8 mouse cellular contexts compared by ENCODE assay signal in the genomic region with DNA sequence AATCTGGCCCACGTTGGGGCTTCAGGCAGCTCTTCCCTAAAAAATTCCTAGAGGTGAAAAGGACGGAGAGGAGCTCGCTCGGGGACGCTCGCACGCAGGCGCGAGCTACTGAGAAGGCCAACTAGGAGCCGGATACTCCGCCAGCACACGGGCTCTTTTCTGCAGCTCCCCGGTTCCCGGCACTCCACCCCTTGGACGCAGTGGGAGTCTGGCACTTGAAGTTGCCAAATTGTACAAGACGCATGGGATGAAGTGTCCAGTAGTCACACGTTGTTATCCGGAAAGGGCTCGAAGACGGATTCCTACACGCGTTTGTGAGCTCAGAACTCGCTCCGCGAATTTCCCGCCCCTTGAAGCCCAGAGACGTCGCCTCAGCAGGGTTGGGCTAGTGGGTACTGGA. TPM values are rescaled to one million over a fixed set of nuclear protein-coding genes. Genes with fewer than 3 reads are reported as not detected.
A peak's percentile ranks its signal among the peaks of the same experiment; 100 is the strongest.
DNase-seq lines count a peak whose midpoint lies in the region; ATAC-seq and TF ChIP-seq lines count a peak whose summit lies in the region.

No protein-coding gene starts in this region.

- H3K27me3 ChIP-seq in forebrain, embryonic 16.5 days (replicated peaks; ENCODE audit: control insufficient read depth, insufficient read depth, low read length) = peaks cover 30% of the 10 kb centered on the region
- H3K27me3 ChIP-seq in hindbrain, embryonic 14.5 days (ENCODE audit: control insufficient read depth, insufficient read depth, low read length) = peaks cover 40% of the 10 kb centered on the region
- peaks cover 19% of the 10 kb centered on the region for H3K27me3 ChIP-seq in lung, embryonic 15.5 days
- peaks cover 26% of the 10 kb centered on the region for H3K27me3 ChIP-seq in small intestine, adult 2 months (ENCODE audit: control insufficient read depth, insufficient read depth, low read length)

- H3K4me2 ChIP-seq in forebrain, embryonic 16.5 days (ENCODE audit: low read length) = peak overlapping the region; percentile 93
- peak overlapping the region; percentile 94 for H3K4me2 ChIP-seq in hindbrain, embryonic 14.5 days (replicated peaks)
- peak overlapping the region; percentile 96 for H3K4me2 ChIP-seq in lung, embryonic 15.5 days

- H3K9me3 ChIP-seq in forebrain, embryonic 16.5 days (ENCODE audit: control insufficient read depth, low read length) = no peaks in the 10 kb centered on the region
- no peaks in the 10 kb centered on the region for H3K9me3 ChIP-seq in hindbrain, embryonic 14.5 days (ENCODE audit: control insufficient read depth, low read length)
- no peaks in the 10 kb centered on the region for H3K9me3 ChIP-seq in lung, embryonic 15.5 days

- peak overlapping the region; percentile 54 for H3K4me3 ChIP-seq in forebrain, embryonic 16.5 days (replicated peaks; ENCODE audit: low read length)
- H3K4me3 ChIP-seq in hindbrain, embryonic 14.5 days (replicated peaks; ENCODE audit: low read length) = peak overlapping the region; percentile 53
- H3K4me3 ChIP-seq in lung, embryonic 15.5 days = peak overlapping the region; percentile 59
- peak overlapping the region; percentile 6; the same call in 1 of the 2 replicates for H3K4me3 ChIP-seq in small intestine, adult 2 months (ENCODE audit: low read depth, low read length)

- no peak for TF ChIP-seq POLR2A in small intestine, adult 2 months (IDR thresholded peaks at IDR 0.05; ENCODE audit: low read depth, low read length)

- peaks cover 37% of the 10 kb centered on the region for H3K4me1 ChIP-seq in forebrain, embryonic 16.5 days (replicated peaks; ENCODE audit: control insufficient read depth, insufficient read depth, low read length)
- H3K4me1 ChIP-seq in hindbrain, embryonic 14.5 days (replicated peaks; ENCODE audit: control insufficient read depth, insufficient read depth, low read length) = peaks cover 19% of the 10 kb centered on the region; the same call in 1 of the 2 replicates
- peaks cover 45% of the 10 kb centered on the region for H3K4me1 ChIP-seq in lung, embryonic 15.5 days
- H3K4me1 ChIP-seq in small intestine, adult 2 months (ENCODE audit: control insufficient read depth, insufficient read depth, insufficient read length, low read length) = peaks cover 3% of the 10 kb centered on the region; the same call in 1 of the 2 replicates

- 1% methylated on average over 28 of the region's 28 CpGs for WGBS in forebrain, embryonic 16.5 days
- under 1% methylated on average over 28 of the region's 28 CpGs for WGBS in hindbrain, embryonic 14.5 days
- WGBS in lung, embryonic 15.5 days = 2% methylated on average over 28 of the region's 28 CpGs
- 2% methylated on average over 28 of the region's 28 CpGs for WGBS in small intestine, adult 2 months

- no peak overlapping the region for H3K27ac ChIP-seq in forebrain, embryonic 16.5 days (ENCODE audit: low read length)
- H3K27ac ChIP-seq in hindbrain, embryonic 14.5 days = no peak overlapping the region
- peak overlapping the region; percentile 79; the same call in 1 of the 2 replicates for H3K27ac ChIP-seq in lung, embryonic 15.5 days
- H3K27ac ChIP-seq in small intestine, adult 2 months (ENCODE audit: insufficient read depth, low read depth, low read length) = no peak overlapping the region

- ATAC-seq in forebrain, embryonic 16.5 days = no peak
- ATAC-seq in hindbrain, embryonic 14.5 days (ENCODE audit: low FRiP score) = no peak
- ATAC-seq in lung, embryonic 15.5 days (ENCODE audit: borderline replicate concordance, extremely low read depth, low FRiP score, low TSS enrichment) = no peak

- peak; percentile 51 for DNase-seq in urinary bladder, postnatal 14 days (ENCODE audit: low spot score)
- no peak for DNase-seq in urinary bladder, postnatal 10 days (ENCODE audit: low spot score)
- peak; percentile 41 for DNase-seq in hindbrain, embryonic 14.5 days (ENCODE audit: low spot score)
- no peak for DNase-seq in spleen, postnatal 36 days (ENCODE audit: low spot score in 2 of 2)
- no peak for DNase-seq in thymus, postnatal 10 days (ENCODE audit: low spot score in 2 of 2)

- peak overlapping the region; percentile 4; the same call in 1 of the 2 replicates for H3K9ac ChIP-seq in forebrain, embryonic 16.5 days (replicated peaks; ENCODE audit: low read depth, low read length)
- peak overlapping the region; percentile 55 for H3K9ac ChIP-seq in hindbrain, embryonic 14.5 days
- H3K9ac ChIP-seq in lung, embryonic 15.5 days = peak overlapping the region; percentile 59; the same call in 1 of the 2 replicates

- H3K36me3 ChIP-seq in forebrain, embryonic 16.5 days (ENCODE audit: control insufficient read depth, insufficient read depth) = no peaks in the 10 kb centered on the region
- H3K36me3 ChIP-seq in hindbrain, embryonic 14.5 days (replicated peaks; ENCODE audit: control insufficient read depth, insufficient read depth) = no peaks in the 10 kb centered on the region
- no peaks in the 10 kb centered on the region for H3K36me3 ChIP-seq in lung, embryonic 15.5 days
- no peaks in the 10 kb centered on the region for H3K36me3 ChIP-seq in small intestine, adult 2 months (ENCODE audit: control insufficient read depth, insufficient read depth, low read length)

- no peak for TF ChIP-seq CTCF in small intestine, adult 2 months (IDR thresholded peaks at IDR 0.05; ENCODE audit: extremely low read depth, insufficient read length, insufficient replicate concordance, low read depth, low read length)

RNA-seq across cellular contexts. Expression of a gene that starts 0.8 kb away (rescaled TPM):
- 6.8 and 9.5 TPM in 2 replicates for polyA plus RNA-seq in forebrain, embryonic 16.5 days (2015; fragmentation: Nextera tagmentation; extraction: Ambion mirVana)
- 9.8 and 11.8 TPM in 2 replicates for polyA plus RNA-seq in hindbrain, embryonic 14.5 days (2014; fragmentation: Nextera tagmentation; extraction: Ambion mirVana)
- polyA plus RNA-seq in lung, embryonic 15.5 days (2015; fragmentation: Nextera tagmentation; extraction: Ambion mirVana) = 16.9 TPM in 2 replicates
- polyA plus RNA-seq in small intestine, adult 2 months (2012; rRNA removed) = 4.4 and 7.9 TPM in 2 replicates

RNA-seq across cellular contexts. Expression of a gene that starts 40.2 kb away (rescaled TPM):
- 656 and 665 TPM in 2 replicates for polyA plus RNA-seq in forebrain, embryonic 16.5 days (2015; fragmentation: Nextera tagmentation; extraction: Ambion mirVana)
- polyA plus RNA-seq in hindbrain, embryonic 14.5 days (2014; fragmentation: Nextera tagmentation; extraction: Ambion mirVana) = 903 and 999 TPM in 2 replicates
- polyA plus RNA-seq in lung, embryonic 15.5 days (2015; fragmentation: Nextera tagmentation; extraction: Ambion mirVana) = 634 and 682 TPM in 2 replicates
- 125 and 349 TPM in 2 replicates for polyA plus RNA-seq in small intestine, adult 2 months (2012; rRNA removed)

Comparison
In these comparisons a context has a peak if more than half of its experiments do, and no peak if none do; other contexts are left out.
1. DNase-seq: peak in urinary bladder, postnatal 14 days (single experiment) and hindbrain, embryonic 14.5 days (single experiment); none in urinary bladder, postnatal 10 days (single experiment), spleen, postnatal 36 days (0 of 2) and thymus, postnatal 10 days (0 of 2).
2. H3K4me3 ChIP-seq: peak in every context shown above with its lines; median percentile 59 in lung, embryonic 15.5 days; 54 in forebrain, embryonic 16.5 days; 53 in hindbrain, embryonic 14.5 days; 6 in small intestine, adult 2 months.
3. H3K9ac ChIP-seq: peak in every context shown above with its lines; median percentile 59 in lung, embryonic 15.5 days; 55 in hindbrain, embryonic 14.5 days; 4 in forebrain, embryonic 16.5 days.
4. Peak in every context shown above with its lines, with median percentiles within 50 percentile points of each other: H3K4me2 ChIP-seq.